Mouse (Mus musculus): ENCODE results near the gene Rnf167. TPM values are rescaled to one million over a fixed set of nuclear protein-coding genes. Genes with fewer than 3 reads are reported as not detected.
A peak's percentile ranks its signal among the peaks of the same experiment; 100 is the strongest.

The Rnf167 gene
- polyA plus RNA-seq, 1 experiment, result 265 TPM

DNA sequence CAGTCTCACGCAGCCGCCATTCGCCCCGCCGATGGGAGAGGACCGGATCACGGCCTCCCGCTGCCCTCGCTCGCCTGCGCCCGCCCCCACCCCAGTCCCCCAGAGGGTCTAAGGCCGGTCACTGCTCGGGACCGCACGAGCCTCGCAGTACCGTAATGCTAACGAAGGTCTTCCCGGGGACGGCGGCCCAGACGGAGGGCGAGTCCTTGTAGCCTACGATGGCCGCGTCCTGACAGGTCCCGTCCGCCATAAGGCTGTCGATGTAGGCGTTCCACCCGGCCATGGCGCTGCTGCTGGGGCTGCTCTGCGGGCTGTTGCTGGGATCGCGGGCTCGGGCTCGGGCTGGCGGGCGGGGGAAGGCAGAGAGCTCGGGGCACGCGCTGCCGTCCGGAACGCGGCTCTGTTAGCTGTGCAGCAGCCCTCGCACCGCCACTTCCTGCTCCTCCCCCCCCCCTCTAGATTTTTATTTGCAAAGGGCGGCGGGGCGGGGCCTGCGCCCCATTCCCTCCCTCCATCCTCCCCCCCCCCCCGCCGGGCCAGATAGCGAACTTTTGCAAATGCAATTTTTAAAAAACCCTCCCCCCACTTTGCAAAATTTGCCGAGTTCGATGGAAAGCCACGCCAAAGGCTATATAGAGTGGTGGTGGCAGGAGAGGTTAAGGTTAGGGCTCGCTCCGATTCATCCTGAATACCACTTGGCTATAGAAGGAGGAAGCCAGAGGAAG, 7.3 kb downstream of the Rnf167 start, which contains the start of gene Pfn1:
Pfn1 (minus strand) TSS at position 447 of the 725 bp plus-strand sequence.
- Histone ChIP-seq H3K4me1 (ENCODE audit: control insufficient read depth, insufficient read depth, low read length) (peaks cover 7% of the 10 kb centered on the region), H3K4me3 (replicated peaks; ENCODE audit: control insufficient read depth, low read depth, low read length) (peak within 1 kb of the TSS; percentile 98), H3K27ac (ENCODE audit: control insufficient read depth, insufficient read depth, low read depth, low read length, poor library complexity) (peak within 1 kb of the TSS; percentile 100)
- under 1% methylated on average over 60 of the region's 61 CpGs for WGBS
- peak; percentile 96; the same call in 1 of the 2 replicates for TF ChIP-seq POLR2A (IDR thresholded peaks at IDR 0.05; ENCODE audit: borderline replicate concordance, control insufficient read depth, low read depth, low read length)
- no peak for TF ChIP-seq CTCF (IDR thresholded peaks at IDR 0.05; ENCODE audit: control insufficient read depth, insufficient read depth, low read length)

DNA sequence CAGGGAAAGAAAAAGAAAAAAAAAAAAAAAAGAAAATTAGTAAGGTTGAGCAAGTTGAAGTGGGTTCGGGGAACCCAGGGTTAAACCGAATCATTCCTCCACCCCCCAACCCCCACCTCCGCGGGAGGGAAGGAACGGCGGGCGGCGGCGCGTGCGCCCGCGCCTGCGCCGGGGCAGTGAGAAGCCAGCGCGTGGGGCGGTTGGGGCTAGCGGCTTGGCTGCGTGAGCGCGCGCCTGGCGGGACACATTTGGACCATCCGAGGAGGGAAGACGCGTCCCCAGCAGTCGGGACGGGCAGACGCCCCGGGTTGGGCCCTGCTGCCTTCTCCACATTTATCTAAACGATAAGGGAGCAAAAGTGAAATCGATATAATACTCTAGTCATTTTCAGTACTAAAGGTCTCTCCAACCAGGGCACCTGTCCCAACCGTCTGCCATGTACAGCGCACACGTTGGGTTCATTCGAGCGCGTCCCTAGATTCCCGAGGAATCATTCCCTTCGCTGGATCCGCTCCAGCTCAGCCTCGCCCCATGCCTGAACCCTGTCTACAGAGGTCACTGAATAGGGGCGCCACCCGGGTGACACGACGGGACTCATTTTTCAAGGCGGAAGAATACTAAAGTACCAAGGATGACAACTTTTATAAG, 8.0 kb downstream of the Rnf167 start:
- Histone ChIP-seq H3K4me1 (ENCODE audit: control insufficient read depth, insufficient read depth, low read length) (peaks cover 6% of the 10 kb centered on the region), H3K4me3 (replicated peaks; ENCODE audit: control insufficient read depth, low read depth, low read length) (peak overlapping the region; percentile 84), H3K27ac (ENCODE audit: control insufficient read depth, insufficient read depth, low read depth, low read length, poor library complexity) (peak overlapping the region; percentile 82)
- TF ChIP-seq POLR2A (IDR thresholded peaks at IDR 0.05; ENCODE audit: borderline replicate concordance, control insufficient read depth, low read depth, low read length) (peak; percentile 67; the same call in 1 of the 2 replicates), CTCF (IDR thresholded peaks at IDR 0.05; ENCODE audit: control insufficient read depth, insufficient read depth, low read length) (no peak)
- WGBS, result under 1% methylated on average over 48 of the region's 48 CpGs

DNA sequence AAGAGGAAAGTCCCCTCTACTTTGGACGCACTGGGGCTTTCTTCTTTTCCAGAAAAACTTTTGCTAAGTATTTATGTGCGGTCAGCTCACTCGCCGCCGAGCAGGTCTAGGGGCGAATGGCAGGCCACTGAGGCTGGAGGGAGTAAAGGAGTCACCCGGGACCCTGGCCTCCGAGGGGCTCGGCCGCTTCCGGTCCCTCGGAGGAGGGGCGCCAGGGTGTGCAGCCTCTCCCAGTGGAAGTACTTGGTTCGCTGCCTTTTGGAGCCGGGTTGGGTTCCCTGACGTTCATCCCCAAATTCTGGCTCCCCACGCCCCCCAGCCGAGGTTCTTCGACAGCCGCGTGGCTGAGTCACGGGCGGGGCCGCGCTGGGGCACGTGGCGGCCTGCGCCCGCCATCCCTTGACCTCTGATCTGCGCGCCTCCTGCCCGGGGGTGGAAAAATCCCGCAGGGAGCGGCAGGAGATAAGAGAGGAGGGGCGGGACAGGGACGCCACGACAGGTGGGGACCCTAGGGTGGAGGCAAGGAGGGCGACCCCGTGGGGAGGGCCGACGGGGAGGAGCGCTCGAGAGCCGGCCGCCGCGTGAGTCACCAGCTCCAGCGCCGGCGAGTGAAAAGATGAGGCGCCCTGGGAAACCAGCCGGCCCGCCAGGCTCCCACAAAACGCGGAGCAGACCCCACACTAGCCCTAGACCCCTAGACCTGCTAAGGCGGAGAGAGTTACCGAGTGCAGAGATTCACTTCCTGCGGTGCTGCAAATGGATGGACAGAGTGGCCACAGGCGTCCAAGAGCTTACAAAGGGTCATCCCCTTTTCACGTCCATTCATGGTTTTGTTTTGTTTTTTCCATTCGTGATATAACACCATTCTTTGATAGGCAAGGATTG, 8.8 kb downstream of the Rnf167 start:
- 3% methylated on average over 61 of the region's 61 CpGs for WGBS
- peak; percentile 18; the same call in 1 of the 2 replicates for TF ChIP-seq POLR2A (IDR thresholded peaks at IDR 0.05; ENCODE audit: borderline replicate concordance, control insufficient read depth, low read depth, low read length)
- no peak for TF ChIP-seq CTCF (IDR thresholded peaks at IDR 0.05; ENCODE audit: control insufficient read depth, insufficient read depth, low read length)
- peak overlapping the region; percentile 84 for H3K4me3 ChIP-seq (replicated peaks; ENCODE audit: control insufficient read depth, low read depth, low read length)
- H3K27ac ChIP-seq (ENCODE audit: control insufficient read depth, insufficient read depth, low read depth, low read length, poor library complexity), result peak overlapping the region; percentile 82
- peaks cover 4% of the 10 kb centered on the region for H3K4me1 ChIP-seq (ENCODE audit: control insufficient read depth, insufficient read depth, low read length)

DNA sequence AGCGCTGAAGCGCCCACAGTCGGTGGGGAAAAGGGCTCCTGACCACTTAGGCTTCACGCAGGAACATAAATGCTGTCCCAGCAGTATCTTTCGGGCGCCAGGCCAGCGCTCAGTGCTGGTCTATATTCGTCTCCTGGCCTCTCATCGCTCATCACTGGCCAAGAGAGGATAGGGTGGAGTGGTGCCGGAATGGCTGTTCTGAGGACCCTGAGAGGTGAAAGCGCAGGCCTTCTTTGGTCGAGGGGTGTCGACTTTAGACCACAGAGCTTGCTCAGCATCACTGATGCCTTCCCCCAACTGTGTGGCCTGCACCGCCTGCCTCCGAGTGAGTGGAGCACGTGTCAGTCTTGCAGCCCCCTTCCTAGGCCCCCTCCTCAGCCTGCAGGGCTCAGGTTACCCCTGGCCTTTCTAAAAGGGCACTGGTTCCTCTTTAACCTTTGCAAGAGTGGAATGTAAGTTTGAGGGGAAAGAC, 9.5 kb downstream of the Rnf167 start:
- TF ChIP-seq POLR2A (IDR thresholded peaks at IDR 0.05; ENCODE audit: borderline replicate concordance, control insufficient read depth, low read depth, low read length) (no peak), CTCF (IDR thresholded peaks at IDR 0.05; ENCODE audit: control insufficient read depth, insufficient read depth, low read length) (no peak)
- WGBS, result 52% methylated on average over 16 of the region's 16 CpGs
- Histone ChIP-seq H3K27ac (ENCODE audit: control insufficient read depth, insufficient read depth, low read depth, low read length, poor library complexity) (peak overlapping the region; percentile 82), H3K4me1 (ENCODE audit: control insufficient read depth, insufficient read depth, low read length) (peaks cover 4% of the 10 kb centered on the region), H3K4me3 (replicated peaks; ENCODE audit: control insufficient read depth, low read depth, low read length) (peak overlapping the region; percentile 27)

DNA sequence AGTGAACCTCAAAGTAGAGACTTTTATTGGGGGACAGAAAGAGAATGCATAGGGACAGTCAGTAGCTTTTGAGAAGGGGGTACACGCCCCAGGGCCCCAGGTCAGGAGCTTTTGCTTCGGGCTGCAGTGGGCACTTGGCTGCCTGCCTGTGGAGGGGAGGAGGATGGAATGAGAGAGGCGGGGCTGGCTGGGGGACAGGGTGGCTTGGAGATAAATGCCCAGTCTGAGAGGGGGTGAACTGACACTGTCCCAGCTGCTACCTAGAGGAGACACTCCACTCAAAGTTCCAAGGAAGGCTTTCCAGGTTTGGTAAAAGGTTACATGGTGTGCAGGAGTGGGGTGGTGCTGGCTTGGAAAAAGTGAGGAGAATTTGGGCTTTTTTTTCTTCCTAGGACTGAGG, 9.9 kb downstream of the Rnf167 start, which contains the start of gene Eno3:
Eno3 (plus strand) TSS at position 239 of the 400 bp plus-strand sequence.
- WGBS, result 38% methylated on average over 3 of the region's 3 CpGs
- H3K4me1 ChIP-seq (ENCODE audit: control insufficient read depth, insufficient read depth, low read length), result peaks cover 4% of the 10 kb centered on the region
- TF ChIP-seq POLR2A (IDR thresholded peaks at IDR 0.05; ENCODE audit: borderline replicate concordance, control insufficient read depth, low read depth, low read length) (no peak), CTCF (IDR thresholded peaks at IDR 0.05; ENCODE audit: control insufficient read depth, insufficient read depth, low read length) (no peak)
- peak within 1 kb of the TSS; percentile 27 for H3K4me3 ChIP-seq (replicated peaks; ENCODE audit: control insufficient read depth, low read depth, low read length)
- peak within 1 kb of the TSS; percentile 82 for H3K27ac ChIP-seq (ENCODE audit: control insufficient read depth, insufficient read depth, low read depth, low read length, poor library complexity)

DNA sequence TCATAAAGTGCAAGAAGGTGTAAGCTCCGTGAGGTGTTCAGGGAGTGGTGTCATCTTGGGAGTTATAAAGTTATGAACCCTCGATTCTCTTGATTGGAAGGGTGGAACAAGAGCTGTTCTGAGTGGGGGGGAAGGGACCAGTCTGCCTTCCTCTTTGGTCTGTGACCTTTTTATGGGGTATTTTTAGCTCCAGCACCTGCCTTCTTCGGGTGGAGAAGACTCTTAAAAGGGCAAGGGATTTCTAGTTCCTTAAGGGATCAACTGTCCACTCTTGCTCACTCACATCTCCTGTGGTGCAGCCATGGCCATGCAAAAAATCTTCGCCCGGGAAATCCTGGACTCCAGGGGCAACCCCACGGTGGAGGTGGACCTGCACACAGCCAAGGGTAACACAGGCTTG, 10.5 kb downstream of the Rnf167 start:
- TF ChIP-seq CTCF (IDR thresholded peaks at IDR 0.05; ENCODE audit: control insufficient read depth, insufficient read depth, low read length) (no peak), POLR2A (IDR thresholded peaks at IDR 0.05; ENCODE audit: borderline replicate concordance, control insufficient read depth, low read depth, low read length) (no peak)
- no peak overlapping the region for H3K4me3 ChIP-seq (replicated peaks; ENCODE audit: control insufficient read depth, low read depth, low read length)
- 53% methylated on average over 6 of the region's 6 CpGs for WGBS
- peaks cover 4% of the 10 kb centered on the region for H3K4me1 ChIP-seq (ENCODE audit: control insufficient read depth, insufficient read depth, low read length)
- H3K27ac ChIP-seq (ENCODE audit: control insufficient read depth, insufficient read depth, low read depth, low read length, poor library complexity), result no peak overlapping the region

DNA sequence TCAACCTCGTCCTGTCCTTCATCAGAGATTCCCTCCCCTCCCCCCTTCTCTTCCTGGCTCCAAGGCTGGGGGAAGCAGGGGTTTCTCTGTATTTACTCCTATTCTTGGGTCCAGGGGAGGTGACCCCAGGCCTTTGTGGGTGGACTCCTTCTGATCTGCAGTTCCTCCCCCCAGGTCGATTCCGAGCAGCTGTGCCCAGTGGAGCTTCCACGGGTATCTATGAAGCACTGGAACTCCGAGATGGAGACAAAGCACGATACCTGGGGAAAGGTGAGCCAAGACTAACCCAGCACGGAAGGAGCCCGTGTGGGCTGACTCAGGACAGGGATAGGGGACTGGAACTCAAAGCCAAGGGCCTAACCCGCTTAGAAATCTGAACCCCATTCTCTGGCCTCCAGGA, 11.0 kb downstream of the Rnf167 start:
- WGBS, result 83% methylated on average over 9 of the region's 9 CpGs
- Histone ChIP-seq H3K27ac (ENCODE audit: control insufficient read depth, insufficient read depth, low read depth, low read length, poor library complexity) (no peak overlapping the region), H3K4me1 (ENCODE audit: control insufficient read depth, insufficient read depth, low read length) (peaks cover 4% of the 10 kb centered on the region), H3K4me3 (replicated peaks; ENCODE audit: control insufficient read depth, low read depth, low read length) (no peak overlapping the region)
- TF ChIP-seq POLR2A (IDR thresholded peaks at IDR 0.05; ENCODE audit: borderline replicate concordance, control insufficient read depth, low read depth, low read length) (no peak), CTCF (IDR thresholded peaks at IDR 0.05; ENCODE audit: control insufficient read depth, insufficient read depth, low read length) (no peak)

Measured in bone marrow, adult 2 months (tissue).